Mouse (Mus musculus) neural tube, embryonic 12.5 days (tissue): Measurements from ENCODE around the gene Spef2. TPM values are rescaled to one million over a fixed set of nuclear protein-coding genes. Genes with fewer than 3 reads are reported as not detected.
"Not testable (repeated sequence)": the region's sequence is repeated elsewhere in the genome, so short reads cannot be mapped to it uniquely, and the experiment has no call there.

Experiments used
- ATAC-seq: fragments of 200-750 bp; cut with Nextera tagmentation; 2 replicates; pipeline ENCODE4 v1.8.0; 2017; ENCODE audit warnings: low read depth, mild to moderate bottlenecking, moderate TSS enrichment, moderate library complexity; ENCODE audit not compliant: low FRiP score
- H3K27ac ChIP-seq: fragments of 300-500 bp; sonication (generic); 2 replicates; pipeline ENCODE4 v1.5.1; 2016
- H3K27me3 ChIP-seq: fragments of 300-500 bp; sonication (generic); replicated peaks from 2 replicates; pipeline ENCODE4 v1.6.1; 2016; ENCODE audit warnings: mild to moderate bottlenecking
- H3K36me3 ChIP-seq: fragments of 300-500 bp; sonication (generic); 2 replicates; pipeline ENCODE4 v1.6.1; 2016; ENCODE audit warnings: mild to moderate bottlenecking
- H3K4me1 ChIP-seq: fragments of 300-500 bp; sonication (generic); 2 replicates; pipeline ENCODE4 v1.6.1; 2016
- H3K4me2 ChIP-seq: fragments of 300-500 bp; sonication (generic); replicated peaks from 2 replicates; pipeline ENCODE4 v1.6.1; 2016; ENCODE audit warnings: mild to moderate bottlenecking
- H3K4me3 ChIP-seq: fragments of 300-500 bp; sonication (generic); 2 replicates; pipeline ENCODE4 v1.5.1; 2016
- H3K9ac ChIP-seq: fragments of 300-500 bp; sonication (generic); 2 replicates; pipeline ENCODE4 v1.6.1; 2016; ENCODE audit warnings: mild to moderate bottlenecking
- H3K9me3 ChIP-seq: fragments of 300-500 bp; sonication (generic); 2 replicates; pipeline ENCODE4 v1.6.1; 2016; ENCODE audit warnings: mild to moderate bottlenecking
- WGBS: fragments of 180-500 bp; shearing (Covaris S2); methylation state at CpG from one replicate; pipeline ENCODE4 v1.1.7; 2016; 5-methylcytosine and 5-hydroxymethylcytosine counted together
- polyA plus RNA-seq: library from polyadenylated mRNA; unstranded; fragments of >200 nt; fragmentation: Nextera tagmentation; extraction: Ambion mirVana; gene quantifications from 2 replicates; pipeline ENCODE4 v1.2.1, GENCODE M21; 2016

The Spef2 gene
- polyA plus RNA-seq, 1 experiment from 2014 or later, result 0.30 TPM

GRCm38 (mm10) chr15:9572664-9573063, 176.0 kb downstream of the Spef2 start:
- Histone ChIP-seq H3K36me3 (no peaks in the 10 kb centered on the region), H3K4me2 (no peak overlapping the region), H3K4me3 (no peak overlapping the region), H3K27me3 (no peaks in the 10 kb centered on the region), H3K4me1 (no peaks in the 10 kb centered on the region), H3K9me3 (no peaks in the 10 kb centered on the region), H3K27ac (no peak overlapping the region), H3K9ac (no peak overlapping the region)
- ATAC-seq, result no peak
- 91% methylated on average over 7 of the region's 7 CpGs for WGBS

DNA sequence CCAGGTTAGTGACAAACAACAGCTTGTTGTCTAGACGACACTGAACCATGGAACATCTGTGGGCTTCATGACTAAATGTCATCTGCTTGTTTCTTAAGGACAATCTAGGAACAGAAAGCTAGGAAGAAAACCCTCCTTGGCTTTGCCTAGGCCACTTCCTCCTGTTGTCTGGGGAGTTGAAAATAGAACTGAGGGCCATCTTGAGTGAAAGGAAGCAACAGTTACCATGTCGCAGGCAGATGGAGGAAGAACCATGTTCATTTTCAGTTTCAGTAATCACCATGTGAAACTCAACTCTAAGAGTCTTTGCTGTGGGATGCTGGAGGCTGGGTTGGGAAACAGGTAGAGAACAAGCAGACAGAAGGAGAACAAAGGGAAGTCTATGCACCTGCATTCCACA, 176.8 kb downstream of the Spef2 start:
- ATAC-seq, result no peak
- no peak overlapping the region for H3K9ac ChIP-seq
- 86% methylated on average over 2 of the region's 2 CpGs for WGBS

GRCm38 (mm10) chr15:9567316-9567715, 181.4 kb downstream of the Spef2 start:
- Histone ChIP-seq H3K36me3 (no peaks in the 10 kb centered on the region), H3K9ac (no peak overlapping the region), H3K27me3 (no peaks in the 10 kb centered on the region), H3K27ac (no peak overlapping the region), H3K9me3 (no peaks in the 10 kb centered on the region), H3K4me3 (no peak overlapping the region), H3K4me2 (no peak overlapping the region), H3K4me1 (no peaks in the 10 kb centered on the region)
- no peak for ATAC-seq
- WGBS, result 91% methylated on average over 4 of the region's 4 CpGs

More for the DNA sequence above, 176.8 kb downstream of the Spef2 start:
- Histone ChIP-seq H3K27ac (no peak overlapping the region), H3K9me3 (no peaks in the 10 kb centered on the region), H3K36me3 (no peaks in the 10 kb centered on the region), H3K4me1 (no peaks in the 10 kb centered on the region), H3K4me2 (no peak overlapping the region), H3K27me3 (no peaks in the 10 kb centered on the region), H3K4me3 (no peak overlapping the region)

- Histone ChIP-seq H3K27me3 (no peaks in the 10 kb centered on the region), H3K4me1 (no peaks in the 10 kb centered on the region), H3K36me3 (no peaks in the 10 kb centered on the region), H3K9ac (no peak overlapping the region), H3K27ac (no peak overlapping the region), H3K4me2 (no peak overlapping the region), H3K4me3 (no peak overlapping the region), H3K9me3 (no peaks in the 10 kb centered on the region)
- 79% methylated on average over 6 of the region's 6 CpGs for WGBS
- ATAC-seq, result no peak
Observed at GRCm38 (mm10) chr15:9565396-9565795, 183.3 kb downstream of the Spef2 start.

GRCm38 (mm10) chr15:9564156-9564555, 184.5 kb downstream of the Spef2 start:
- H3K9me3 ChIP-seq, result no peaks in the 10 kb centered on the region
- no peak overlapping the region for H3K4me2 ChIP-seq
- H3K4me3 ChIP-seq, result no peak overlapping the region
- no peaks in the 10 kb centered on the region for H3K36me3 ChIP-seq
- no peaks in the 10 kb centered on the region for H3K27me3 ChIP-seq
- H3K4me1 ChIP-seq, result no peaks in the 10 kb centered on the region
- no peak overlapping the region for H3K27ac ChIP-seq
- no peak overlapping the region for H3K9ac ChIP-seq
- ATAC-seq, result no peak
- 77% methylated on average over 3 of the region's 3 CpGs for WGBS

DNA sequence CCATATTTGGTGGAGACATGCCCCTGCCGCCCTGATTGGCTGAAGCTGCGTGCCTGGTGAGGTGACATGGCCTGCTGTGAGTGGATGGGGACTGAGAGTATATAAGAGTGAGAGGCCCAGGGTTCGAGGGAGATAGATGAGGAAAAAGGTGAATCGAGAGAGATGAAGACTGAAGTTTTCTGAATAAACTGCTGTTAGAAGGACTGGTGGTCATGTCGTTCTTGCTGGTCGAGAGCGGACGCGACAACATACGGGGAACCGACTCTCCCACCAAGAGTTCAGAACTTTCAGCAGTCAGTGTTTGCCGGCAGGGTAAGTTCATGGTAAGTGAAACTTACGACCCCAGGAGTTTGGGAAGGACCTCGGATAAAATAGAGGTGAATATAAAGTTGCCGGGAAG, 191.4 kb downstream of the Spef2 start:
- not testable (repeated sequence) for H3K27me3 ChIP-seq, ATAC-seq, H3K27ac ChIP-seq, H3K9ac ChIP-seq, H3K9me3 ChIP-seq, H3K4me3 ChIP-seq, H3K36me3 ChIP-seq, H3K4me1 ChIP-seq, H3K4me2 ChIP-seq
- 92% methylated on average over 15 of the region's 15 CpGs for WGBS

GRCm38 (mm10) chr15:9548951-9549350, 199.7 kb downstream of the Spef2 start:
- Histone ChIP-seq H3K9ac (no peak overlapping the region), H3K4me2 (no peak overlapping the region), H3K4me1 (no peaks in the 10 kb centered on the region), H3K27me3 (no peaks in the 10 kb centered on the region), H3K36me3 (no peaks in the 10 kb centered on the region), H3K4me3 (no peak overlapping the region), H3K9me3 (0 out of 2 replicates have a peak, but pooled peaks cover 3% of the 10 kb centered on the region), H3K27ac (no peak overlapping the region)
- WGBS, result 88% methylated on average over 2 of the region's 2 CpGs
- ATAC-seq, result no peak

DNA sequence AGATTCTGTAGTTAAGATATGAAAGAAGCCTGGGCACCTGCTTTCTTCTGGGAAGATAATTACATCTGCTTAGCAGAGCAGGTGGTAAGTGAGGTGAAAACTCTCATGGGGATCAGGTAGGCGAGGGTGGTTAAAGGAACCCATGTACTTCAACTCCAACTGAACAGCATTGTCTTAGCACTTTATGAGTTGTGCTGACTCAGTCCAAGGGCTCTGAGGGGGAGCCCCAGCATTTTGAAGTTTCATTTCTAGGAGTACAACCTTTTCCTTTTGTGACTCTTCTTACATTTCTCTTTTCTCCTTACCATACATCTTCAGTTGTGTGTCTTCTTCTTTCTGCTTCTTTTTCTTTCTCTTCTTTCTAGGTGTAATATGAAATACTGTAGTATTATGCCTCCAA, 213.5 kb downstream of the Spef2 start:
- no peak overlapping the region for H3K9ac ChIP-seq
- no peaks in the 10 kb centered on the region for H3K9me3 ChIP-seq
- no peaks in the 10 kb centered on the region for H3K4me1 ChIP-seq
- no peak for ATAC-seq
- no peak overlapping the region for H3K4me3 ChIP-seq
- H3K27me3 ChIP-seq, result no peaks in the 10 kb centered on the region
- 82% methylated on average over 1 of the region's 1 CpGs for WGBS
- no peak overlapping the region for H3K4me2 ChIP-seq
- H3K27ac ChIP-seq, result no peak overlapping the region
- no peaks in the 10 kb centered on the region for H3K36me3 ChIP-seq

- H3K4me3 ChIP-seq, result no peak overlapping the region
- H3K4me1 ChIP-seq, result no peaks in the 10 kb centered on the region
- H3K36me3 ChIP-seq, result no peaks in the 10 kb centered on the region
- WGBS, result 91% methylated on average over 3 of the region's 3 CpGs
- H3K4me2 ChIP-seq, result no peak overlapping the region
- H3K9ac ChIP-seq, result no peak overlapping the region
- no peak for ATAC-seq
- no peak overlapping the region for H3K27ac ChIP-seq
- no peaks in the 10 kb centered on the region for H3K27me3 ChIP-seq
- H3K9me3 ChIP-seq, result no peaks in the 10 kb centered on the region
Observed at GRCm38 (mm10) chr15:9533356-9533902, 215.2 kb downstream of the Spef2 start.

DNA sequence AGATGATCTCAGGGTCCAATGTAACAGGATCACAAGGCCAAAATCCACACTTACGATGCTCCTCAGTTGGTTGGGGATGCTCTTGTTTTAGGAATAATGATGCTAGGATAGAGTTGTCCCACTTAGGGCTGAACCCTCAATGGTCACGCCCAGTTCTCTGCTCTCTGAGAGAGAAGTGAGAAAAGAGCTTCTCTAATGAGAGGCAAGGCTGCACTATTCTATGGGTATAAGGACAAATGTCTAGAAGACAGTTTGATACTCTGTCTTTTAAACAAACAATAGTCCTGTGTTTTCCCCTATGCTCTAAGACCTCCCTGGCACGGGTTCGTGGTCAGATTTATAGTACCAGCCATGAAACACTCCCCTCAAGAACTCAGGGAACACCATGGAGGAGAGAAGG, 218.6 kb downstream of the Spef2 start, which contains the start of gene Il7r:
Gene Il7r (minus strand): TSS at position 101 of the 400 bp plus-strand sequence.
- H3K27me3 ChIP-seq, result no peaks in the 10 kb centered on the region
- no peak for ATAC-seq
- no peak within 1 kb of the TSS for H3K4me2 ChIP-seq
- no peak within 1 kb of the TSS for H3K9ac ChIP-seq
- no peaks in the 10 kb centered on the region for H3K36me3 ChIP-seq
- no peaks in the 10 kb centered on the region for H3K9me3 ChIP-seq
- 80% methylated on average over 4 of the region's 4 CpGs for WGBS
- H3K4me3 ChIP-seq, result no peak within 1 kb of the TSS
- H3K27ac ChIP-seq, result no peak within 1 kb of the TSS
- H3K4me1 ChIP-seq, result no peaks in the 10 kb centered on the region

DNA sequence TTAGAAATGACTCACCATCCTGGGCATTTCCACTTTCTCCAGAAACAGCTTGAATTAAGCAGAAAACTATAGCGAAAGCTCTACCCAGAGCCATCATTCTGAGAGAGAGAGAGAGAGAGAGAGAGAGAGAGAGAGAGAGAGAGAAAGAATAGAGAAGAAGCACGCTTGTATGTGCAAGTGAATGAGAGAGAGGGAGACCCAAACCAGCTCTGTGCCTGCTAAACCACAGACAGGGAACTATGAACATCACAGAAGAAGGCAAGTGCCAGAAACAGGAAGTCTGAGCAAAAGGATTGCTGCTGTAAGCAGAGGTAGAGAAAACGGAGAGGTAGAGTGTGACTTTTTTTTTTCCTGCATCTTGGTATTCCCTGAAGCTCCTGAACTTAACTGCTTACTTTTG, 219.0 kb downstream of the Spef2 start:
- WGBS, result 83% methylated on average over 3 of the region's 3 CpGs
- Histone ChIP-seq H3K27ac (no peak overlapping the region), H3K4me1 (no peaks in the 10 kb centered on the region), H3K36me3 (no peaks in the 10 kb centered on the region), H3K9ac (no peak overlapping the region), H3K9me3 (no peaks in the 10 kb centered on the region), H3K4me3 (no peak overlapping the region), H3K4me2 (no peak overlapping the region), H3K27me3 (no peaks in the 10 kb centered on the region)
- ATAC-seq, result no peak
